In the genomic region with DNA sequence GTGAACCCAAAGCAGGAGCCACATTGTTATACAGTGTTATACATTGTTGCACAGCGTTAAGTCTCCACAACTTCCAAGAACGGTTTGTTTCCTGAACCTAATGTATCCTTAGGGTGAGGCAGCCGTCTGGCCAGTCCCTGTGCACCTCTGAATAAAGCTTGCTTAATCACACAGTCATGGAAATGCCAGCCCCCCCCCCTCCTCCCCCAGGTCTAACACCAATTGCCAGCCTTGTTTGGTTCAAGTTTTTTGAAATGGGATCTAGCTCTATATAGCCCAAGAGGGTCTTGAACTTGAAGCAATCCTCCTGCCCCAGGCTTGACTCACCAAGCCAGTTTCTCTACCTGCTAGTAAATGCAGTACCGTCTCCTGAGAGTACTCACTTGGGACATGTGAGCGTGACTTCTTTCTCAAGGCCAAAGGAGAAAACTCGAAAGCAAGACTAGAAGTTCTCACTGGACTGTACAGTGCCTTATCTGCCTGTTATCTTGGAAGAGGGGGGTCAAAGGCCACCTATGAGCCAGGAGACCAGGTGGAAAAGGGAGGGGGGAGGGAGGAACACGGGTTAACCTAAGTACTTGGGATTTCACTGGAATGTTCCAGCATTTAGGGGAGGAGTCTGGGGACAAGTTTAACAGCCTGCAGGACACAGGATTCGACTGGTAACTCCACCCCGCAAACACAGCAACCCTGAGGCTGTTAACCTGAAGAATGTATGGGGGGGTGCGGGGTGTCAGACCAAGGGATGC, we compare ENCODE assay signal across 27 mouse cellular contexts. TPM values are rescaled to one million over a fixed set of nuclear protein-coding genes. Genes with fewer than 3 reads are reported as not detected.
A peak's percentile ranks its signal among the peaks of the same experiment; 100 is the strongest.
DNase-seq lines count a peak whose midpoint lies in the region; ATAC-seq lines count a peak whose summit lies in the region.
"Had no signal": no experiment of that assay in that cellular context is flagged by ENCODE, and none has a peak within 500 bp of the region (broad histone marks: within the 10 kb centered on the region; RNA-seq: fewer than 3 reads in every experiment).

No protein-coding gene starts in this region.

- H3K36me3 ChIP-seq in lung, embryonic 15.5 days: no peaks in the 10 kb centered on the region
- H3K36me3 ChIP-seq in hindbrain, embryonic 12.5 days: no peaks in the 10 kb centered on the region
- H3K36me3 ChIP-seq: embryonic facial prominence, embryonic 15.5 days; hindbrain, embryonic 15.5 days; limb, embryonic 15.5 days; neural tube, embryonic 12.5 days had no signal

- peaks cover 30% of the 10 kb centered on the region for H3K4me1 ChIP-seq in lung, embryonic 15.5 days
- peaks cover 5% of the 10 kb centered on the region; the same call in 1 of the 2 replicates for H3K4me1 ChIP-seq in hindbrain, embryonic 12.5 days

- WGBS in lung, embryonic 15.5 days: 46% methylated on average over 10 of the region's 10 CpGs
- WGBS in hindbrain, embryonic 12.5 days: 79% methylated on average over 10 of the region's 10 CpGs

- H3K4me3 ChIP-seq in lung, embryonic 15.5 days: no peak overlapping the region
- no peak overlapping the region for H3K4me3 ChIP-seq in hindbrain, embryonic 12.5 days
- H3K4me3 ChIP-seq: embryonic facial prominence, embryonic 15.5 days; hindbrain, embryonic 15.5 days; limb, embryonic 15.5 days; neural tube, embryonic 12.5 days had no signal

- peak; percentile 12; the same call in 1 of the 2 replicates for ATAC-seq in lung, embryonic 15.5 days (ENCODE audit: borderline replicate concordance, extremely low read depth, low FRiP score, low TSS enrichment)
- ATAC-seq in hindbrain, embryonic 12.5 days (ENCODE audit: low FRiP score): no peak

- no peak overlapping the region for H3K9ac ChIP-seq in lung, embryonic 15.5 days
- H3K9ac ChIP-seq in hindbrain, embryonic 12.5 days: no peak overlapping the region
- H3K9ac ChIP-seq: embryonic facial prominence, embryonic 15.5 days; hindbrain, embryonic 15.5 days; limb, embryonic 15.5 days; neural tube, embryonic 12.5 days had no signal

- peak; percentile 58 for DNase-seq in testis, postnatal 14 days (ENCODE audit: low spot score)
- no peak for DNase-seq in testis, postnatal 10 days (ENCODE audit: low spot score)
- DNase-seq in lung, postnatal 4 days: peak; percentile 32 to 39
- no peak for DNase-seq in adipocyte (ENCODE audit: low spot score)
- DNase-seq in layer of hippocampus, postnatal 25 days (ENCODE audit: extremely low spot score in 1 of 2, low spot score in 1 of 2): no peak
- DNase-seq: adrenal gland, adult 2 months; cerebellum, postnatal 14 days; kidney, adult 8-10 months; kidney, postnatal 25 days; thymus, adult 2 months had no signal

- H3K9me3 ChIP-seq in lung, embryonic 15.5 days: no peaks in the 10 kb centered on the region
- no peaks in the 10 kb centered on the region for H3K9me3 ChIP-seq in hindbrain, embryonic 12.5 days (replicated peaks)
- H3K9me3 ChIP-seq: embryonic facial prominence, embryonic 15.5 days; hindbrain, embryonic 15.5 days; limb, embryonic 15.5 days; neural tube, embryonic 12.5 days had no signal

- H3K4me2 ChIP-seq in lung, embryonic 15.5 days: no peak overlapping the region
- no peak overlapping the region for H3K4me2 ChIP-seq in hindbrain, embryonic 12.5 days (replicated peaks)
- H3K4me2 ChIP-seq: embryonic facial prominence, embryonic 15.5 days; heart, embryonic 11.5 days; hindbrain, embryonic 15.5 days; limb, embryonic 15.5 days; midbrain, embryonic 11.5 days; neural tube, embryonic 12.5 days had no signal

- no peaks in the 10 kb centered on the region for H3K27me3 ChIP-seq in lung, embryonic 15.5 days
- H3K27me3 ChIP-seq in hindbrain, embryonic 12.5 days: peaks cover 5% of the 10 kb centered on the region
- H3K27me3 ChIP-seq: CH12.LX; embryonic facial prominence, embryonic 15.5 days; limb, embryonic 15.5 days; neural tube, embryonic 12.5 days had no signal

- H3K27ac ChIP-seq in lung, embryonic 15.5 days: peak overlapping the region; percentile 70
- no peak overlapping the region for H3K27ac ChIP-seq in hindbrain, embryonic 12.5 days
- H3K27ac ChIP-seq: embryonic facial prominence, embryonic 15.5 days; hindbrain, embryonic 15.5 days; limb, embryonic 15.5 days; neural tube, embryonic 12.5 days had no signal

RNA-seq across cellular contexts. Expression of a gene that starts 14.9 kb away (rescaled TPM):
- polyA plus RNA-seq in lung, embryonic 15.5 days (2015; fragmentation: Nextera tagmentation; extraction: Ambion mirVana): not detected in 2 replicates
- polyA plus RNA-seq in hindbrain, embryonic 12.5 days (2016; fragmentation: Nextera tagmentation; extraction: Ambion mirVana): not detected in 2 replicates
- not detected for total RNA-seq in layer of hippocampus, postnatal 25 days (2021)
- total RNA-seq: adrenal gland, adult 2 months; CH12.LX; gastrocnemius, adult 8-10 months; granulocyte monocyte progenitor cell, adult 5-6 weeks; heart, postnatal 25 days; layer of hippocampus, adult 8-10 months; left cerebral cortex, adult 18-20 months; left cerebral cortex, postnatal 36 days; MEL had no signal
- polyA plus RNA-seq: adrenal gland, adult 2 months; brain, embryonic 14.5 days; embryonic facial prominence, embryonic 15.5 days; heart, embryonic 11.5 days; hindbrain, embryonic 15.5 days; limb, embryonic 15.5 days; midbrain, embryonic 11.5 days; neural tube, embryonic 12.5 days; thymus, adult 2 months had no signal

RNA-seq across cellular contexts. Expression of a gene that starts 23.0 kb away (rescaled TPM):
- 44.1 and 47.8 TPM in 2 replicates for polyA plus RNA-seq in lung, embryonic 15.5 days (2015; fragmentation: Nextera tagmentation; extraction: Ambion mirVana)
- 3.9 and 4.3 TPM in 2 replicates for polyA plus RNA-seq in hindbrain, embryonic 12.5 days (2016; fragmentation: Nextera tagmentation; extraction: Ambion mirVana)
- total RNA-seq in layer of hippocampus, postnatal 25 days (2021): 10 to 100 TPM; 25.0 to 31.0 TPM
- total RNA-seq: granulocyte monocyte progenitor cell, adult 5-6 weeks had no signal

RNA-seq across cellular contexts. Expression of a gene that starts 54.6 kb away (rescaled TPM):
- 40.6 and 46.1 TPM in 2 replicates for polyA plus RNA-seq in lung, embryonic 15.5 days (2015; fragmentation: Nextera tagmentation; extraction: Ambion mirVana)
- polyA plus RNA-seq in hindbrain, embryonic 12.5 days (2016; fragmentation: Nextera tagmentation; extraction: Ambion mirVana): 32.7 and 34.0 TPM in 2 replicates
- 10 to 100 TPM; 33.8 to 35.0 TPM for total RNA-seq in layer of hippocampus, postnatal 25 days (2021)

RNA-seq across cellular contexts. Expression of a gene that starts 57.2 kb away (rescaled TPM):
- polyA plus RNA-seq in lung, embryonic 15.5 days (2015; fragmentation: Nextera tagmentation; extraction: Ambion mirVana): 2.1 and 2.2 TPM in 2 replicates
- 2.3 and 2.8 TPM in 2 replicates for polyA plus RNA-seq in hindbrain, embryonic 12.5 days (2016; fragmentation: Nextera tagmentation; extraction: Ambion mirVana)
- under 1 TPM; 0.31 to 0.37 TPM for total RNA-seq in layer of hippocampus, postnatal 25 days (2021)

Comparison
In these comparisons a context has a peak if more than half of its experiments do, and no peak if none do; other contexts are left out.
1. DNase-seq: peak in testis, postnatal 14 days (single experiment) and lung, postnatal 4 days (2 of 2); none in testis, postnatal 10 days (single experiment), adipocyte (single experiment) and layer of hippocampus, postnatal 25 days (0 of 2).